Mouse (Mus musculus): ENCODE data around the gene Cnot6. TPM values are rescaled to one million over a fixed set of nuclear protein-coding genes. Genes with fewer than 3 reads are reported as not detected.

Cnot6 gene
- total RNA-seq, 2 experiments from 2014 or later: 12.7 to 13.5 TPM

DNA sequence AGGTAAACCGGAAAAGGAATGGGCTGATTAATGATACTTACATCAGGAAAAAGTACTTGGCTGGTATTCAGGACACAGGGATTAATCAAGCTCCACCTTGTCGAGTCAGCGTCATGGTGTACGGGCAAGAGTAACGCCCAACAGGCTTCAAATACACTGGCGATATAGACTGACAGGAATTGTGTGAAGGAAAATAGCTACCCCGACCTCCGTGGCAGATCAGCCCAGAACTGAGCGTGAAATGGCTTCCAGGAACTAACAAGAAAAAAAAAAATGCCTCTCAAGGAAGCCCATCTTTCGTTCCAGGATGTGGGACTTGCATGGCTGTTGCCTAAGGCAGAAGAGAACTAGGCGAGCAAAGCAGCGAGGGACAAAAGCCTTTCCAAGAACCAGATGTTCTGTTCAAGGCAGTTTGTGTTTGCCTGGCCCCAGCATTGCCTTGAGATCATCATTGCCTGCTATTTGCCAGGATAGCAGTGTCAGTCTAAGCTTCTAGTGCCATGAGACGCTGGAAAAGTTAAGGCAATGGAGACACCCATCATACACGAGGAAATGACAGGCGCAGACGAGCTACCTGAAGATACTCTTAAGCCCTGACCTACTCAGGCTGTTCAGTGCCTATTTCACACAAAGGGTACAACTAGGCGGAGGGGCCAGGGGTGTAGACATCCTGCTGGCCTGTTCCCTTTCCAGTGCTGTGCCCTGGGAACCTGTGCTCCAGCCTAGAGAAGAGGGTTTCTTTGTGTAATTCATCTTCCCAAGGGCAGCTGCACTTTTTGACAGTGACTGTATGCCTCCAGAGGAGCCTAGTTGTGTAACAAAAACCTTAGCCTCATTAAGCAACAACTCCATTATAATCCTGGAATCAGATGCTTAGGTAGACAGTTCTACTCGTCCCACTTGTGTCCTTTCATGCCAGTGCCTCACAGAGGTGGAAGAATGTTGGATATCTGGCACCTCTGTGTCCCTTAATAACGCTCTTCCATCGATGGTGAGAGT lies 1.1 kb upstream of the Cnot6 start:
- peak; percentile 50 for DNase-seq

GRCm38 (mm10) chr11:49711981-49712554 lies 455 bp downstream of the Cnot6 start:
- peak; percentile 39 for DNase-seq

- DNase-seq: no peak
Measured at GRCm38 (mm10) chr11:49710664-49711063, 1.9 kb downstream of the Cnot6 start.

DNA sequence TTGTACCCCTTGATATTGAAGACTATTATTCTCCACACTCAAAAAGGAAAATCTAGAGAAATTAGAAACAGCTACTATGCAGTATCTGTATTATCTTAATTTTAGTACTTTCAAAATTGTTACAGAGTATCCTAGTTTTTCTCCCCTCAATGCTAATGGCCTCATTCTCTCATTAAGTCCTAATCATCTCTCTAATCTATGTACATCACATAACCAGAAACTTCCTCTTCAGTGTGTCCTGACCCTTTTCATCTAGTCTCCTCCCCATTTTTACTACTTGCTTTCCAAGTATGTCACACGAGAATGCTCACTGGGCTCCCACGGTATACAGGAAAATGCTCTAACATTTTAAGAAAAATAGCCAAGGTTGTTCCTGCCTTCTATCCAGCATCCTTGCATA lies 4.7 kb downstream of the Cnot6 start:
- no peak for DNase-seq

- no peak for DNase-seq
Measured at GRCm38 (mm10) chr11:49704804-49705203, 7.7 kb downstream of the Cnot6 start.

GRCm38 (mm10) chr11:49702014-49702413 lies 10.5 kb downstream of the Cnot6 start:
- no peak for DNase-seq

DNA sequence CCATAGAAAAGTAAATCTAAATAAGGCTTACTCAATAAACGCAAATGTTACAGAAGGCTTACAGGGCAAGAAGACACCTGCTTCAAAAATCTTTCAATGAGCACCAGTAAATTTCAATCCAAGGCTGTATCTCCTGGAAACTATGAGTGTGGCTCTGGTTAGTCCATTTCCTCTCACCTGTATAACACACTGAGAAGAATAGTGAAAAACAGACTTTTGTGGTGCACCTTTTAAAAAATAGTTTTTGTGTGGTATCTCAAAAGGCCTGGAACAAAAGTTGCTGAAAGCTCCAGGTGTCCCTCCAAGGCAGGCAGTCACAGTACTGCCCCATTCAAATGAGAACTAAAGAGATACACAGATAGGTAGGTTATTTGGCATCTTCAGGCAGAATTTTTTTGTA lies 13.4 kb downstream of the Cnot6 start:
- no peak for DNase-seq

GRCm38 (mm10) chr11:49697779-49698178 lies 14.7 kb downstream of the Cnot6 start:
- DNase-seq: no peak

GRCm38 (mm10) chr11:49696472-49696871 lies 16.1 kb downstream of the Cnot6 start:
- no peak for DNase-seq

DNA sequence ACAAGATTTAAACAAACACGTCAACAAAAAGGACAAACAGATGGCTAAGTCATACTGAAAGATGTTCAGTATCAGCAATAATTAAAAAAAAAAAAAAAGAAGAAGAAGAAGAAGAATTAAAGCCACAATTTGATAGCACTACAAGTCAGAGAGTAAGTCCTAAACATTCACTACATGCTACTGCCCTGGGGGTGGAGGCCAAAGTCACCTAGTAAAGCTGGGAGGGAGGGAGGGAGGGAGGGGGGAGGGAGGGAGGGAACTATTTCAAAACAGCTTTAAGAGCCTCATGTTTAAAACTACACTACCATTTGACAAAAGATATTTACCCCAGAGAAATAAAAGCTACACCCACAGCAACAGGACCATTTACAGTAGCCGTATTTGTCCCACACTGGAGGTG lies 16.8 kb downstream of the Cnot6 start:
- no peak for DNase-seq

- DNase-seq: no peak
Measured at GRCm38 (mm10) chr11:49695013-49695412, 17.5 kb downstream of the Cnot6 start.

GRCm38 (mm10) chr11:49684237-49684973 lies 28.1 kb downstream of the Cnot6 start:
- DNase-seq: peak; percentile 8

DNA sequence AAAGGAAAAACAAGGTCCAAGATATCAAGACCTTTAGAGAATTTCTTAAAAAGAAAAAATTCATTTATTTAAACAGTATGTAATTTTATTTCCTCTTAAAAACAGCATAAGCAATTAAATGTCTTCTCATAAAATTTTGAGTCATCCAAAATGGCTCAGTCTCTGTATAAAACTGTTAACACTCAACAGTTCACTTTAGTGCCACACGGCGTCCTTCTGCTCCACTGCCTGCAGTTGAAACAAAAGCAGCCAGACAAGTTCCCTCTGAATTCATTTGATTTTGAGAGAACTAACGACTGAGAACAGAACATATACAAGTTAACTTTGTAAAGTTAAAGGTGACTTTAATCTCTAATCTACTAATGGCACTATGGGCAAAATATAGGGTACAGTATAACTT lies 39.1 kb downstream of the Cnot6 start:
- no peak for DNase-seq

DNA sequence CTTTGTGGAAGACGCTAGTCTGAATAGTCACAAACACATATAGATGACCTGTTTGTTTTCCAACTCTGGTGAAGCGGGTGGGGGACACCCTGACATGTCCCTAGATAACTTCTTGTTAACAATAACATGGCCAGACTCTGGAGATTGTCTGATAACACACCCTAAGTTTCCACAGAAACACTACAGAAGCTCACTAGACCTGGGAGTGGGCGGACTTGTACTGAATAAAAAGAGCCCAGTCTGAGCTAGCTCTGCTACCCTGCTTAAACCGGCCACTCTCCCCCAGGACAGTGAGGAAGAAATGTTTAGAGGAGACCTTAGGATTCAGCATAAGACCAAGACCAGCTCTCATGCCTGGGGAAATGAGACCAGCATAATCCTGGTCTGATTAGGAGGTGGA lies 47.1 kb downstream of the Cnot6 start:
- no peak for DNase-seq

GRCm38 (mm10) chr11:49664262-49665140 lies 48.0 kb downstream of the Cnot6 start:
- no peak for DNase-seq

DNA sequence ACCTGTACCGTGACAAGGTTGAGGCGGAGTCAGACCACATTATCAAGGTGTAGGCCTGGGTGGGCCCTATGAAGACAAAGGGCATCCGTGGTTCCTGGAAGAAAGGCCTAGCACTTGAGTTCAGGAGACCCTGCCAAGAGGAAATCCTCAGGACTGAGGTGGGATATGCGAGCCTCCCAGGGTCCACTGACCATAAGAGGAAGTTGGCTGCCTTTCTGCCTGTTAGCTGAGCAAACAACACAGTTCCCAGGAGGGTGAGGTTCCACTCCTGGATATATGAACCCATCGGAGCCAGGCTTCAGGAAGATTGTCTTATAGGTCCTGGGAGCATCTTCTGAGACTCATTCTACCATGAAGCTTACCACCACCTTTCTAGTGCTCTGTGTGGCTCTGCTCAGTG lies 49.2 kb downstream of the Cnot6 start, which contains the start of gene Scgb3a1:
Gene Scgb3a1 (plus strand): TSS at position 301 of the 400 bp plus-strand sequence.
- no peak for DNase-seq

GRCm38 (mm10) chr11:49662292-49662780 lies 50.2 kb downstream of the Cnot6 start:
- no peak for DNase-seq

DNA sequence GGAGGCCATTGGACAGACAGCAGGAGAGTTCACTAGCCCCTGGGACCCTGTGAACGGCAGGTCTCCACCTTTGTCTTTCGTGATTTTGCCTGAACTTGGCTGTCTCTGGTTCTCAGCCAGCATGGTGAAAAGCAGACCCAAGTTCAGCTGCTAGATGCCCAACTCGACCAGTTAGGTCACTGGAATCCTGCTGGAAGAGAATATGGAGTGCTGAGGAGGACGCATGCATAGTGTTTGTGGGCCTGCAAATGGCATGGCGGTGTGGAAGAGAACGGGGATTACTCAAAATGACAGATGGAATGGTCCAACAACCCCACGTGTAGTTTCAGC lies 53.1 kb downstream of the Cnot6 start:
- no peak for DNase-seq

- DNase-seq: no peak
Measured at GRCm38 (mm10) chr11:49658791-49659469, 53.6 kb downstream of the Cnot6 start.

- no peak for DNase-seq
Measured at GRCm38 (mm10) chr11:49658065-49658464, 54.5 kb downstream of the Cnot6 start.

DNA sequence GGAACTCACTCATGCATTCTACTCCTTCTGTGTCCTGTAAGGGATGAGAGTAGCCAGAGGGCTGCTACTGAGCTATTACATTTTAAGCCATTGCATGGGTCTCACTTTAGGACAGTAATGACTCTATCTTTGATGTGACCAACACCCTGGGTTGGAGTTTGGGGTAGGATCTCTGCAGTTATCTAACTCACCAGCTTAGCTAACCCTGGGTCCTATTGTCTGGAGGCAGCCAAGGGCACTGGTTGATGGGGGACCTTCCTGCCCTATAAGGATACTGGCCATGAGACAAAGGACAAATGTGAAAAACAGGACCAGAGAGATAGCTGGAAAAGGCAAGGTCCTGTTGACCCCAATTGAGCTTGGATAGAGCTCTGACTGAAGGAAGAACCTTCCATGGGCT lies 57.0 kb downstream of the Cnot6 start:
- DNase-seq: no peak

Measured in gastrocnemius, postnatal 25 days (tissue).